Mouse (Mus musculus) spleen, postnatal 10 days (tissue): Measurements from ENCODE around the gene Ski.
A peak's percentile ranks its signal among the peaks of the same experiment; 100 is the strongest.

ENCODE experiments used
- DNase-seq, 2 experiments: peaks; one replicate each; pipeline ENCODE4 v3.0.0; 2021 to 2022; ENCODE audit warnings: low spot score in 2 of 2

Gene Ski

GRCm38 (mm10) chr4:155214188-155214587 is 8.2 kb downstream of the Ski start:
- DNase-seq: no peak

- DNase-seq: no peak
These were observed 8.7 kb downstream of the Ski start for GRCm38 (mm10) chr4:155213752-155214054.

GRCm38 (mm10) chr4:155213052-155213751 is 9.2 kb downstream of the Ski start:
- no peak for DNase-seq

GRCm38 (mm10) chr4:155209494-155209893 is 12.9 kb downstream of the Ski start:
- no peak for DNase-seq

- DNase-seq: no peak
These were observed 13.3 kb downstream of the Ski start for GRCm38 (mm10) chr4:155209079-155209478.

GRCm38 (mm10) chr4:155208613-155209012 is 13.8 kb downstream of the Ski start:
- no peak for DNase-seq

GRCm38 (mm10) chr4:155207841-155208240 is 14.6 kb downstream of the Ski start:
- no peak for DNase-seq

- no peak for DNase-seq
These were observed 15.9 kb downstream of the Ski start for GRCm38 (mm10) chr4:155206498-155206897.

GRCm38 (mm10) chr4:155205919-155206318 is 16.5 kb downstream of the Ski start:
- DNase-seq: no peak

- no peak for DNase-seq
These were observed 20.6 kb downstream of the Ski start for GRCm38 (mm10) chr4:155201764-155202163.

- peak in 1 of 2 experiments; percentile 55 for DNase-seq
These were observed 21.5 kb downstream of the Ski start for GRCm38 (mm10) chr4:155200861-155201390.

GRCm38 (mm10) chr4:155197726-155198125 is 24.7 kb downstream of the Ski start:
- no peak for DNase-seq

- DNase-seq: no peak
These were observed 27.2 kb downstream of the Ski start for GRCm38 (mm10) chr4:155195204-155195603.

GRCm38 (mm10) chr4:155190275-155190674 is 32.1 kb downstream of the Ski start:
- no peak for DNase-seq

GRCm38 (mm10) chr4:155189711-155190139 is 32.7 kb downstream of the Ski start:
- no peak for DNase-seq

GRCm38 (mm10) chr4:155188803-155189202 is 33.6 kb downstream of the Ski start:
- DNase-seq: no peak

- no peak for DNase-seq
These were observed 34.1 kb downstream of the Ski start for GRCm38 (mm10) chr4:155188341-155188740.

- DNase-seq: no peak
These were observed 35.2 kb downstream of the Ski start for GRCm38 (mm10) chr4:155187192-155187674.

- no peak for DNase-seq
These were observed 36.5 kb downstream of the Ski start for GRCm38 (mm10) chr4:155185845-155186244.

GRCm38 (mm10) chr4:155184248-155185070 is 37.9 kb downstream of the Ski start:
- no peak for DNase-seq

GRCm38 (mm10) chr4:155183201-155183600 is 39.2 kb downstream of the Ski start:
- no peak for DNase-seq

- DNase-seq: no peak
These were observed 43.3 kb downstream of the Ski start for GRCm38 (mm10) chr4:155178981-155179512.
